Mouse (Mus musculus) kidney, postnatal 0 days (tissue): Measurements from ENCODE around the gene Tmprss4. TPM values are rescaled to one million over a fixed set of nuclear protein-coding genes. Genes with fewer than 3 reads are reported as not detected.

ENCODE experiments used
- ATAC-seq: fragments of 200-750 bp; cut with Nextera tagmentation; replicated peaks from 2 replicates; pipeline ENCODE4 v1.8.0; 2017; ENCODE audit warnings: low read depth, moderate number of reproducible peaks, moderate TSS enrichment, moderate library complexity; ENCODE audit not compliant: low FRiP score
- DNase-seq: peaks from one replicate; pipeline ENCODE4 v3.0.0-alpha.2; 2016; ENCODE audit warnings: low spot score
- H3K27ac ChIP-seq: fragments of 300-500 bp; sonication (generic); 2 replicates; pipeline ENCODE4 v1.5.1; 2014; ENCODE audit warnings: mild to moderate bottlenecking
- H3K27me3 ChIP-seq: fragments of 300-500 bp; sonication (generic); 2 replicates; pipeline ENCODE4 v1.6.1; 2014; ENCODE audit warnings: low read length, mixed read lengths; ENCODE audit not compliant: insufficient read depth
- H3K36me3 ChIP-seq: fragments of 300-500 bp; sonication (generic); 2 replicates; pipeline ENCODE4 v1.6.1; 2014; ENCODE audit warnings: low read length, mixed read lengths; ENCODE audit not compliant: insufficient read depth
- H3K4me1 ChIP-seq: fragments of 300-500 bp; sonication (generic); replicated peaks from 2 replicates; pipeline ENCODE4 v1.6.1; 2014; ENCODE audit warnings: antibody characterized with exemption, low read length, mixed read lengths; ENCODE audit not compliant: insufficient read depth
- H3K4me2 ChIP-seq: fragments of 300-500 bp; sonication (generic); 2 replicates; pipeline ENCODE4 v1.6.1; 2014; ENCODE audit warnings: mild to moderate bottlenecking, low read length, moderate library complexity, mixed read lengths
- H3K4me3 ChIP-seq: fragments of 300-500 bp; sonication (generic); replicated peaks from 2 replicates; pipeline ENCODE4 v1.5.1; 2014; ENCODE audit warnings: low read depth, low read length
- H3K9ac ChIP-seq: fragments of 300-500 bp; sonication (generic); 2 replicates; pipeline ENCODE4 v1.6.1; 2014; ENCODE audit warnings: low read depth, low read length
- H3K9me3 ChIP-seq: fragments of 300-500 bp; sonication (generic); replicated peaks from 2 replicates; pipeline ENCODE4 v1.6.1; 2016; ENCODE audit warnings: low read length, inconsistent platforms, mixed read lengths
- CTCF ChIP-seq: IDR thresholded peaks from 2 replicates; pipeline ENCODE4 v1.5.1; 2016; ENCODE audit warnings: antibody characterized with exemption, low read depth, mild to moderate bottlenecking, moderate library complexity
- WGBS: fragments of 180-500 bp; shearing (Covaris S2); extraction: QIAGEN DNeasy Blood & Tissue Kit; methylation state at CpG from one replicate; pipeline ENCODE4 v1.1.7; 2014; 5-methylcytosine and 5-hydroxymethylcytosine counted together
- polyA plus RNA-seq: library from polyadenylated mRNA; unstranded; fragments of >200 nt; fragmentation: Nextera tagmentation; extraction: Ambion mirVana; gene quantifications from 2 replicates; pipeline ENCODE4 v1.2.1, GENCODE M21; 2015

Gene Tmprss4
- polyA plus RNA-seq, 1 experiment from 2014 or later, result 0.36 TPM

DNA sequence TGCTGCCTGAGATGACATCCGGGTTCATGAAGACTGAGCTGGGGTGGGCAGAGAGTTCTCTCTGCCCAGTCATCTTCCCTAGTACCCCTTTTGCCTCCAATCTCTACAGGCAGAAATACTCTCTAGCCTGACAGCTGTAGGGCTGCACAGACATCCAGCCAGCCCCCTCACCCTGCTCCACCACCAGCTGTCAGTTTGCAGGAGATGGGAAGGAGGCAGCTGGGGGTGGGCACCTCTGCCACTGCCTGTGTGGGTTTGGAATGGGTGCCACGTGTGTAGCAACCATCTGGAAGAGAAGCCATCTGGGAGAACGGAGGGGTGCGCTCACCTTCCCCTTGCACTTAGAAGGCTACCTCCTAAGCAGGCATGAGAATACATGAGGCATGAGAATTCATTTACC, 18.6 kb downstream of the Tmprss4 start:
- ATAC-seq (no peak), DNase-seq (no peak)
- 62% methylated on average over 4 of the region's 4 CpGs for WGBS
- no peak for TF ChIP-seq CTCF
- H3K36me3 ChIP-seq, result no peaks in the 10 kb centered on the region
- H3K4me3 ChIP-seq, result no peak overlapping the region
- no peaks in the 10 kb centered on the region for H3K4me1 ChIP-seq
- H3K27me3 ChIP-seq, result no peaks in the 10 kb centered on the region
- H3K9me3 ChIP-seq, result no peaks in the 10 kb centered on the region
- H3K27ac ChIP-seq, result no peak overlapping the region
- H3K4me2 ChIP-seq, result no peak overlapping the region
- no peak overlapping the region for H3K9ac ChIP-seq

DNA sequence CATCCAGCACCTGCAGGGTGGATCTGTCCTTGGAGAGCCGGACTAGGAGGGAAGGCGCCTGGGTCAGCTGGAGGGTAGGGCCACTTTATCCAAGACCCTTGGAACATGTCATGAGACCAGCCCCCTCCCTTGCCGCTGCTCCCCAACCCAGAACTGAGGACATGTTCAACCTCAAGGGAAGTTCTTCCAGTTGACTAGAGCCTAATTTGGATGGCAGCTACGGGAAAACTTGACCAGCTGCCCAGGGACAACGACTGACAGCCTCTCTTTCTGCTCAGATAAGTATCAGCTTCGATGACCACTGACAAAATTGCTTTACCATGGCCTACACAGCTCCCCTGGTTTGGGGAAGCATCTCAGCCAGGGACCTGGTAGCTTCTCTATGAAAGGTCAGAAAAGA, 20.6 kb downstream of the Tmprss4 start:
- H3K27ac ChIP-seq, result no peak overlapping the region
- ATAC-seq (no peak), DNase-seq (no peak)
- H3K4me1 ChIP-seq, result no peaks in the 10 kb centered on the region
- H3K4me2 ChIP-seq, result no peak overlapping the region
- H3K36me3 ChIP-seq, result no peaks in the 10 kb centered on the region
- no peak overlapping the region for H3K9ac ChIP-seq
- WGBS, result 87% methylated on average over 6 of the region's 6 CpGs
- no peak overlapping the region for H3K4me3 ChIP-seq
- no peaks in the 10 kb centered on the region for H3K9me3 ChIP-seq
- no peaks in the 10 kb centered on the region for H3K27me3 ChIP-seq
- no peak for TF ChIP-seq CTCF

DNA sequence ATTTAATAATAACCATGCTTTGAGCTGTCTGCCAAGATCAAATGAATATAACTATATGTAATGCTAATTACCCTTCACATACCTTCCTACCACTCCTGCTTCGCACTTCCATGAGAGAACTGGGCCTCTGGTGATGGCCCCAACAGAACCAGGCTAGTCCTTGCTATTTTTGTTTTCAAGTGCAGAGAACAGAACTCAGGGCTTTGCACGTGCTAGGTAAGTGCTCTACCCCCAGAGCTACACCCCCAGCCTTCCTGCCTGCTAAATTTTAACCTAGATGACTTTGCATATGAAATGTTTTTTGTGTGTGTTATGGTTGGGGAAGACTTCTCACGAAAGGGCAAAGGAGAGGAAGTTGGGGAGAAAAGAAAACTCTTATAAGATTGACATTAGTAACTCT, 21.4 kb downstream of the Tmprss4 start:
- Histone ChIP-seq H3K4me2 (no peak overlapping the region), H3K27me3 (no peaks in the 10 kb centered on the region), H3K27ac (no peak overlapping the region), H3K4me3 (no peak overlapping the region), H3K36me3 (no peaks in the 10 kb centered on the region), H3K4me1 (no peaks in the 10 kb centered on the region), H3K9me3 (no peaks in the 10 kb centered on the region), H3K9ac (no peak overlapping the region)
- no peak for ATAC-seq
- TF ChIP-seq CTCF, result no peak
- DNase-seq, result no peak
- 55% methylated on average over 3 of the region's 3 CpGs for WGBS

DNA sequence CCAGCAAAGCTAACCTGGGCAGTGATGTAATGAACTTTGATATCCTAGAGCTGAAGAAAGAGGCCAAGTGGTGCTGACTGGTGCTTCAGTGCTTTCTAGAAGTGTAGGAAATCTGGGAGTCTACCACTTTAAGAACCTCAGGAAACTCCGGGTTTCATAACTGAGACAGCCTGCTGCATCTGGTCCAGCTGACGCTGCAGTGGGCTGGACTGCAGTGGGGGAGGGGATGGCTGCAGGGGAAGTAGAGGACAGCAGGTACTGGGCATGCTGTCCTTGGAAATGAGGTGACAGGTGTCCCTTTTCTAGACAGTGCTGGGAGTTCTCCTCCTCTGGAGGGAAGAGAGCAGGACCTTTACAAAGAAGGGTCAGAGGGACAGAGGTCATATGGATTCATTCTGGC, 22.1 kb downstream of the Tmprss4 start, which contains the start of gene BC049352:
BC049352 (plus strand) TSS at position 238 of the 400 bp plus-strand sequence.
- no peak for DNase-seq
- H3K4me2 ChIP-seq, result no peak within 1 kb of the TSS
- H3K9ac ChIP-seq, result no peak within 1 kb of the TSS
- H3K4me3 ChIP-seq, result no peak within 1 kb of the TSS
- H3K27me3 ChIP-seq, result no peaks in the 10 kb centered on the region
- H3K9me3 ChIP-seq, result no peaks in the 10 kb centered on the region
- no peaks in the 10 kb centered on the region for H3K36me3 ChIP-seq
- H3K27ac ChIP-seq, result no peak within 1 kb of the TSS
- no peaks in the 10 kb centered on the region for H3K4me1 ChIP-seq
- 5% methylated on average over 2 of the region's 2 CpGs for WGBS
- TF ChIP-seq CTCF, result no peak
- ATAC-seq, result no peak

DNA sequence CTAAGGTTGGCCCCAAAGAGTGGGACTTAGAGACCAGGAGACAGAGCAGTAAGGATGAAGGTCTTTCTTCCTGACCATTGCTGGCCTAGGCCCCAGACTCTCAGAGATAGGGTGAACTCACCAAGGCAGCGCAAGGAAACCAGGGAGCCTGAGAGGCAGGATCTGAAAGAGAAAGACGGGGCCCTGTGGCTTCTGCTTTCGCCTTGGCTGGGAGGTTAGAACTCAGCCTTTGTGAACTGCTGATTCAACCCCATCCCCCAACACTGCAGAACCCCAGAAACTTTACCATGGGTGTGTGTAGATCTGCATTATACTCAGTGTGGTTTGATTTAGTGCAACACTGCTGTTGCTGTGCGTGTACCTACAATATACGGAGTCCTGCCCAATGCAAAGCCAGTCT, 24.6 kb downstream of the Tmprss4 start:
- H3K4me3 ChIP-seq, result no peak overlapping the region
- no peak overlapping the region for H3K9ac ChIP-seq
- WGBS, result 87% methylated on average over 5 of the region's 5 CpGs
- H3K4me2 ChIP-seq, result no peak overlapping the region
- H3K4me1 ChIP-seq, result no peaks in the 10 kb centered on the region
- H3K27ac ChIP-seq, result no peak overlapping the region
- no peaks in the 10 kb centered on the region for H3K36me3 ChIP-seq
- no peaks in the 10 kb centered on the region for H3K9me3 ChIP-seq
- no peak for TF ChIP-seq CTCF
- H3K27me3 ChIP-seq, result no peaks in the 10 kb centered on the region
- ATAC-seq (no peak), DNase-seq (no peak)

DNA sequence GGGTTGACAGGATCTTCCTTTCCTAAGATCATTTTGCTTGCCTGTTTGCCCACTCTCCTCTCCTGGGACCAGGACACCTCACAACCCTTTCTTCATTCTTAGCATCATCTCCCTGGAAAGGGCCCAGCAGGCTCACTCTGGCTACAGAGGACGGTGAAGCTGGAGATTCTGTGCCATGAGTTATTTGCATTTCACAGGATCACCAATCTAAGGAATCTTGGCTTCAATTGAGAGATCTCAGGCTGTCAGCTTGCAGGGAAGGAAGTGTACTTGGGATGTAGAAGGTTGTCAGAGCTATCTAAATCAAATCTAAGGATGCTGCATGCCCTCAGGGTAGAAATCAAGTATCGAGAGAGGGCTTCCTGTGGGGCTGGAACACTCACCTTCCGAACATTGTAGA, 30.4 kb downstream of the Tmprss4 start:
- no peak overlapping the region for H3K4me2 ChIP-seq
- no peaks in the 10 kb centered on the region for H3K27me3 ChIP-seq
- ATAC-seq (no peak), DNase-seq (no peak)
- H3K4me1 ChIP-seq, result no peaks in the 10 kb centered on the region
- WGBS, result 53% methylated on average over 3 of the region's 3 CpGs
- H3K36me3 ChIP-seq, result no peaks in the 10 kb centered on the region
- H3K27ac ChIP-seq, result no peak overlapping the region
- no peaks in the 10 kb centered on the region for H3K9me3 ChIP-seq
- no peak for TF ChIP-seq CTCF
- H3K9ac ChIP-seq, result no peak overlapping the region
- H3K4me3 ChIP-seq, result no peak overlapping the region

DNA sequence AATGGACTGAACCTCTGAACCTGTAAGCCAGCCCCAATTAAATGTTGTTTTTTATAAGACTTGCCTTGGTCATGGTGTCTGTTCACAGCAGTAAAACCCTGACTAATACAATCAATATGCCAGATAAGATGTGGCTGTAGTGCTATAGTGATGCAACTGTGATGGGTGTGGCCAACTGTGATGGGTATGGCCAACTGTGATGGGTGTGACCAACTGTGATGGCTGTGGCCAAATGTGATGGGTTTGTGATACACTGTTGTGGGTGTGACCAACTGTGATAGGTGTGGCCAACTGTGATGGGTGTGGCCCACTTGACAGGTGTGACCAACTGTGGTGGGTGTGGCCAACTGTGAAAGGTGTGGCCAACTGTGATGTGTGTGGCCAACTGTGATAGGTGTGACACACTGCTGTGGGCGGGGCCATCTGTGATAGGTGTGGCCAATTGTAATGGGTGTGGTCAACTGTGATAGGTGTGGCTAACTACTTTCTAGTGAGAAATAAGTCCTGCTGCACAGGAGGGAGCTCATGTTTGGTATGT, 32.8 kb downstream of the Tmprss4 start:
- ATAC-seq (0 out of 2 replicates have a peak, but pooled peaks have one; percentile 21), DNase-seq (no peak)
- H3K4me2 ChIP-seq, result no peak overlapping the region
- no peak overlapping the region for H3K9ac ChIP-seq
- no peak overlapping the region for H3K4me3 ChIP-seq
- H3K4me1 ChIP-seq, result no peaks in the 10 kb centered on the region
- H3K36me3 ChIP-seq, result no peaks in the 10 kb centered on the region
- TF ChIP-seq CTCF, result no peak
- WGBS, result 64% methylated on average over 1 of the region's 1 CpGs
- H3K27ac ChIP-seq, result no peak overlapping the region
- H3K27me3 ChIP-seq, result no peaks in the 10 kb centered on the region
- H3K9me3 ChIP-seq, result no peaks in the 10 kb centered on the region
